Mouse (Mus musculus): ENCODE measurements at regions not wholly inside any gene's neighbourhood (a gene's known extent, or its start where the extent isn't known, plus 50 kb on each side); places are given as distances from the start of the nearest gene placed in this dataset.

GRCm38 (mm10) chr13:39329794-39330193, 369.1 kb upstream of the Slc35b3 start:
- H3K4me1 ChIP-seq (replicated peaks; ENCODE audit: low read depth, low read length), result no peaks in the 10 kb centered on the region
- H3K36me3 ChIP-seq (ENCODE audit: insufficient read depth, low read length), result no peaks in the 10 kb centered on the region
- no peaks in the 10 kb centered on the region for H3K27me3 ChIP-seq (ENCODE audit: insufficient read depth, low read length)
- no peak for TF ChIP-seq CTCF (conservative IDR thresholded peaks at IDR 0.05; ENCODE audit: low read length)
- H3K9me3 ChIP-seq (ENCODE audit: low read length), result no peaks in the 10 kb centered on the region
- no peak overlapping the region for H3K4me3 ChIP-seq (replicated peaks; ENCODE audit: low read length)

- H3K4me1 ChIP-seq (replicated peaks; ENCODE audit: low read depth, low read length), result no peaks in the 10 kb centered on the region
- no peaks in the 10 kb centered on the region for H3K9me3 ChIP-seq (ENCODE audit: low read length)
- H3K4me3 ChIP-seq (replicated peaks; ENCODE audit: low read length), result no peak overlapping the region
- H3K36me3 ChIP-seq (ENCODE audit: insufficient read depth, low read length), result no peaks in the 10 kb centered on the region
- H3K27me3 ChIP-seq (ENCODE audit: insufficient read depth, low read length), result no peaks in the 10 kb centered on the region
- no peak for TF ChIP-seq POU5F1 (IDR thresholded peaks at IDR 0.05; ENCODE audit: borderline replicate concordance, low read length)
- no peak for TF ChIP-seq NANOG (IDR thresholded peaks at IDR 0.05; ENCODE audit: borderline replicate concordance, low read length)
- TF ChIP-seq CTCF (conservative IDR thresholded peaks at IDR 0.05; ENCODE audit: low read length), result no peak
Measured at GRCm38 (mm10) chr13:39326176-39326575, 365.5 kb upstream of the Slc35b3 start.

- TF ChIP-seq CTCF (conservative IDR thresholded peaks at IDR 0.05; ENCODE audit: low read length), result no peak
- no peak for TF ChIP-seq NANOG (IDR thresholded peaks at IDR 0.05; ENCODE audit: borderline replicate concordance, low read length)
- TF ChIP-seq POU5F1 (IDR thresholded peaks at IDR 0.05; ENCODE audit: borderline replicate concordance, low read length), result no peak
- Histone ChIP-seq H3K4me1 (replicated peaks; ENCODE audit: low read depth, low read length) (no peaks in the 10 kb centered on the region), H3K36me3 (ENCODE audit: insufficient read depth, low read length) (no peaks in the 10 kb centered on the region), H3K9me3 (ENCODE audit: low read length) (no peaks in the 10 kb centered on the region), H3K4me3 (replicated peaks; ENCODE audit: low read length) (no peak overlapping the region), H3K27me3 (ENCODE audit: insufficient read depth, low read length) (no peaks in the 10 kb centered on the region)
Measured at GRCm38 (mm10) chr13:39321111-39321510, 360.4 kb upstream of the Slc35b3 start.

GRCm38 (mm10) chr13:39309758-39310157, 349.1 kb upstream of the Slc35b3 start:
- H3K4me1 ChIP-seq (replicated peaks; ENCODE audit: low read depth, low read length), result no peaks in the 10 kb centered on the region
- no peaks in the 10 kb centered on the region for H3K9me3 ChIP-seq (ENCODE audit: low read length)
- no peak for TF ChIP-seq NANOG (IDR thresholded peaks at IDR 0.05; ENCODE audit: borderline replicate concordance, low read length)
- TF ChIP-seq CTCF (conservative IDR thresholded peaks at IDR 0.05; ENCODE audit: low read length), result no peak
- no peak for TF ChIP-seq POU5F1 (IDR thresholded peaks at IDR 0.05; ENCODE audit: borderline replicate concordance, low read length)
- H3K4me3 ChIP-seq (replicated peaks; ENCODE audit: low read length), result no peak overlapping the region
- H3K36me3 ChIP-seq (ENCODE audit: insufficient read depth, low read length), result no peaks in the 10 kb centered on the region
- no peaks in the 10 kb centered on the region for H3K27me3 ChIP-seq (ENCODE audit: insufficient read depth, low read length)

GRCm38 (mm10) chr13:39307845-39308244, 347.2 kb upstream of the Slc35b3 start:
- TF ChIP-seq POU5F1 (IDR thresholded peaks at IDR 0.05; ENCODE audit: borderline replicate concordance, low read length) (no peak), NANOG (IDR thresholded peaks at IDR 0.05; ENCODE audit: borderline replicate concordance, low read length) (no peak), CTCF (conservative IDR thresholded peaks at IDR 0.05; ENCODE audit: low read length) (no peak)
- Histone ChIP-seq H3K4me1 (replicated peaks; ENCODE audit: low read depth, low read length) (no peaks in the 10 kb centered on the region), H3K4me3 (replicated peaks; ENCODE audit: low read length) (no peak overlapping the region), H3K9me3 (ENCODE audit: low read length) (no peaks in the 10 kb centered on the region), H3K36me3 (ENCODE audit: insufficient read depth, low read length) (no peaks in the 10 kb centered on the region), H3K27me3 (ENCODE audit: insufficient read depth, low read length) (no peaks in the 10 kb centered on the region)

GRCm38 (mm10) chr13:39306851-39307250, 346.2 kb upstream of the Slc35b3 start:
- no peaks in the 10 kb centered on the region for H3K36me3 ChIP-seq (ENCODE audit: insufficient read depth, low read length)
- no peak overlapping the region for H3K4me3 ChIP-seq (replicated peaks; ENCODE audit: low read length)
- H3K9me3 ChIP-seq (ENCODE audit: low read length), result no peaks in the 10 kb centered on the region
- no peaks in the 10 kb centered on the region for H3K27me3 ChIP-seq (ENCODE audit: insufficient read depth, low read length)
- H3K4me1 ChIP-seq (replicated peaks; ENCODE audit: low read depth, low read length), result no peaks in the 10 kb centered on the region
- TF ChIP-seq NANOG (IDR thresholded peaks at IDR 0.05; ENCODE audit: borderline replicate concordance, low read length) (no peak), CTCF (conservative IDR thresholded peaks at IDR 0.05; ENCODE audit: low read length) (no peak), POU5F1 (IDR thresholded peaks at IDR 0.05; ENCODE audit: borderline replicate concordance, low read length) (no peak)

GRCm38 (mm10) chr13:39297129-39297528, 336.5 kb upstream of the Slc35b3 start:
- TF ChIP-seq POU5F1 (IDR thresholded peaks at IDR 0.05; ENCODE audit: borderline replicate concordance, low read length), result no peak
- no peak for TF ChIP-seq CTCF (conservative IDR thresholded peaks at IDR 0.05; ENCODE audit: low read length)
- no peak for TF ChIP-seq NANOG (IDR thresholded peaks at IDR 0.05; ENCODE audit: borderline replicate concordance, low read length)
- Histone ChIP-seq H3K36me3 (ENCODE audit: insufficient read depth, low read length) (no peaks in the 10 kb centered on the region), H3K4me3 (replicated peaks; ENCODE audit: low read length) (no peak overlapping the region), H3K27me3 (ENCODE audit: insufficient read depth, low read length) (no peaks in the 10 kb centered on the region), H3K4me1 (replicated peaks; ENCODE audit: low read depth, low read length) (no peaks in the 10 kb centered on the region), H3K9me3 (ENCODE audit: low read length) (peaks cover 8% of the 10 kb centered on the region; the same call in 1 of the 2 replicates)

GRCm38 (mm10) chr13:39290216-39290960, 329.7 kb upstream of the Slc35b3 start:
- Histone ChIP-seq H3K36me3 (ENCODE audit: insufficient read depth, low read length) (no peaks in the 10 kb centered on the region), H3K9me3 (ENCODE audit: low read length) (no peaks in the 10 kb centered on the region), H3K4me1 (replicated peaks; ENCODE audit: low read depth, low read length) (no peaks in the 10 kb centered on the region), H3K27me3 (ENCODE audit: insufficient read depth, low read length) (no peaks in the 10 kb centered on the region), H3K4me3 (replicated peaks; ENCODE audit: low read length) (no peak overlapping the region)
- TF ChIP-seq POU5F1 (IDR thresholded peaks at IDR 0.05; ENCODE audit: borderline replicate concordance, low read length) (no peak), NANOG (IDR thresholded peaks at IDR 0.05; ENCODE audit: borderline replicate concordance, low read length) (no peak), CTCF (conservative IDR thresholded peaks at IDR 0.05; ENCODE audit: low read length) (no peak)

DNA sequence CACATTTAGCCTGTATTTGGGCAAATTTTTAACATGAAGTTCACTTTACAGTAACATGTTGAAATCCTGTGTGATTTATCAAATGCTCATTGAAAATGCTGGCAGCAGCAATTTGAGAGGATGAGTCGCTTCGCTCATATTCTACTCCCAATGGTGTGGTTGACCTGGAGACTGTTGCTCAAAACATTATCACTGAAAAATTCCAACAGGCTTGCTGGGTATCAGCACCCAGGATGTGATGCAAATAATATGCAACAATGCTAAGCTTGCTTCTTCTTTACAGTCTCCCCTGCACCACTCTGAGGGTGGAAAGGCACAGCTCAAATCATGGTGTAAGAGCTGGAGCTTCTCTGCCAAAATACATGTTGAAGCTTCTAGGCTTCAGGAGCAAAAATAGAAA, 321.6 kb upstream of the Slc35b3 start:
- Histone ChIP-seq H3K4me3 (replicated peaks; ENCODE audit: low read length) (no peak overlapping the region), H3K9me3 (ENCODE audit: low read length) (no peaks in the 10 kb centered on the region), H3K4me1 (replicated peaks; ENCODE audit: low read depth, low read length) (no peaks in the 10 kb centered on the region), H3K36me3 (ENCODE audit: insufficient read depth, low read length) (no peaks in the 10 kb centered on the region), H3K27me3 (ENCODE audit: insufficient read depth, low read length) (no peaks in the 10 kb centered on the region)
- no peak for TF ChIP-seq CTCF (conservative IDR thresholded peaks at IDR 0.05; ENCODE audit: low read length)
- TF ChIP-seq POU5F1 (IDR thresholded peaks at IDR 0.05; ENCODE audit: borderline replicate concordance, low read length), result no peak
- no peak for TF ChIP-seq NANOG (IDR thresholded peaks at IDR 0.05; ENCODE audit: borderline replicate concordance, low read length)

Measured in E14TG2a.4 (cell line).